13 mouse cellular contexts compared by ENCODE assay signal in the genomic region with DNA sequence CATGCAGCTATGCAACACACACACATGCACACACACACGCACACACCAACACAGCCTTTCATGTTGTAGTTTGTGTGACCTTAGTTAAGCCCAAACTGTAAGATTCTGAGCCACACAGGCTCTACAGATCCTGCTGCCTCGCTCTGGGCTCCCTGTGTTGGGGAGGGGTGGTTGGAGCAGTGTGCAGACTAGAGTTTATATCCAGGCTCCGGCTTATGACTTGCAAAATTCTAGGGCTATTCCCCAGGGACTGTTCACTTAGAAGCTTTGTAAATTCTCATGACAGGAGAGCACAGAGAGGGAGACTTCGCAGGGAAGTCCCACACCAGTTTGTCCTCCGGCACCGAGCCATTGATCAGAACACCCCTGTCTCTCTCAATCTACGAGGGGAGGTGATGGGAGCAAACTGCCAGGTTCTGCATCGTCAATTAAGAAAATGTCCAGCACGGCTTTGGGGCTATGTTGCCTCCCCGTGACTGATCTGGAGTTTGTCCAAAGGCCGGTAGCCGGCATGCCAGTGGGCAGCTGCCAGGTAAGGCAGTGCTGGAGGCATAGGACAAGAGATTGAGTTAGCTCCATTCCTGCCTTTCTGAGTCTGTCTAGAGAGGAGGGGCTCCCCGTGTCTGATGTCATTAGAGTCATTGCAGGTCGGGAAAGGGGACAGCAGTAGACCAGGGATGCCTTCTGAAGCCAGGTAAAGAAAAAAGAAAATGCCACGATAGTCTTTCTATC. TPM values are rescaled to one million over a fixed set of nuclear protein-coding genes. Genes with fewer than 3 reads are reported as not detected.
DNase-seq lines count a peak whose midpoint lies in the region; ATAC-seq and TF ChIP-seq lines count a peak whose summit lies in the region.
"Had no signal": no experiment of that assay in that cellular context is flagged by ENCODE, and none has a peak within 500 bp of the region (broad histone marks: within the 10 kb centered on the region; RNA-seq: fewer than 3 reads in every experiment).

No protein-coding gene starts in this region.

- no peak overlapping the region for H3K9ac ChIP-seq in forebrain, embryonic 13.5 days
- no peak overlapping the region for H3K9ac ChIP-seq in midbrain, embryonic 14.5 days (replicated peaks; ENCODE audit: low read length)
- H3K9ac ChIP-seq: liver, embryonic 14.5 days had no signal

- peak overlapping the region; percentile 12; the same call in 1 of the 2 replicates for H3K27ac ChIP-seq in forebrain, embryonic 10.5 days
- H3K27ac ChIP-seq in forebrain, embryonic 13.5 days: no peak overlapping the region
- H3K27ac ChIP-seq in cerebellum, adult 2 months (ENCODE audit: insufficient read depth, low read length): no peak overlapping the region
- H3K27ac ChIP-seq in midbrain, embryonic 14.5 days (replicated peaks; ENCODE audit: low read depth, low read length): no peak overlapping the region
- H3K27ac ChIP-seq: liver, embryonic 14.5 days had no signal

- H3K4me3 ChIP-seq in forebrain, embryonic 10.5 days: no peak overlapping the region
- H3K4me3 ChIP-seq in forebrain, embryonic 13.5 days: no peak overlapping the region
- H3K4me3 ChIP-seq in cerebellum, adult 2 months (replicated peaks; ENCODE audit: insufficient read depth, low read depth, low read length): peak overlapping the region; percentile 23
- no peak overlapping the region for H3K4me3 ChIP-seq in midbrain, embryonic 14.5 days (replicated peaks; ENCODE audit: low read depth, low read length)
- H3K4me3 ChIP-seq: myocyte had no signal

- ATAC-seq in forebrain, embryonic 13.5 days: no peak
- peak; percentile 53; the same call in 1 of the 2 replicates for ATAC-seq in midbrain, embryonic 14.5 days (ENCODE audit: low FRiP score, low TSS enrichment)

- peaks cover 3% of the 10 kb centered on the region for H3K36me3 ChIP-seq in forebrain, embryonic 10.5 days (replicated peaks)
- H3K36me3 ChIP-seq in forebrain, embryonic 13.5 days (ENCODE audit: poor library complexity, severe bottlenecking): no peaks in the 10 kb centered on the region; the same call in 1 of the 2 replicates
- no peaks in the 10 kb centered on the region for H3K36me3 ChIP-seq in midbrain, embryonic 14.5 days (ENCODE audit: control insufficient read depth, insufficient read depth, low read length)

- no peak for TF ChIP-seq POLR2A in cerebellum, adult 2 months (IDR thresholded peaks at IDR 0.05; ENCODE audit: borderline replicate concordance, insufficient read depth, low read length)

- no peak for TF ChIP-seq CTCF in cerebellum, adult 2 months (IDR thresholded peaks at IDR 0.05; ENCODE audit: borderline replicate concordance, insufficient read depth, low read depth, low read length)

- peaks cover 56% of the 10 kb centered on the region for H3K4me1 ChIP-seq in forebrain, embryonic 10.5 days
- peaks cover 53% of the 10 kb centered on the region for H3K4me1 ChIP-seq in forebrain, embryonic 13.5 days
- H3K4me1 ChIP-seq in cerebellum, adult 2 months (ENCODE audit: control insufficient read depth, insufficient read depth, low read length): peaks cover 41% of the 10 kb centered on the region
- peaks cover 18% of the 10 kb centered on the region for H3K4me1 ChIP-seq in midbrain, embryonic 14.5 days (ENCODE audit: control insufficient read depth, insufficient read depth, low read length)

- no peaks in the 10 kb centered on the region for H3K27me3 ChIP-seq in forebrain, embryonic 10.5 days (ENCODE audit: poor library complexity, severe bottlenecking)
- H3K27me3 ChIP-seq in forebrain, embryonic 13.5 days: no peaks in the 10 kb centered on the region
- no peaks in the 10 kb centered on the region for H3K27me3 ChIP-seq in cerebellum, adult 2 months (ENCODE audit: control insufficient read depth, insufficient read depth, low read length)
- H3K27me3 ChIP-seq in midbrain, embryonic 14.5 days (ENCODE audit: control insufficient read depth, insufficient read depth, low read length): no peaks in the 10 kb centered on the region

- WGBS in forebrain, embryonic 10.5 days: 85% methylated on average over 15 of the region's 15 CpGs
- 75% methylated on average over 15 of the region's 15 CpGs for WGBS in forebrain, embryonic 13.5 days
- WGBS in cerebellum, adult 2 months: 24% methylated on average over 15 of the region's 15 CpGs
- 52% methylated on average over 15 of the region's 15 CpGs for WGBS in midbrain, embryonic 14.5 days

- no peak for DNase-seq in forebrain, embryonic 10.5 days (ENCODE audit: extremely low spot score, low spot score)
- peak; percentile 24 for DNase-seq in left cerebral cortex, postnatal 4 days
- no peak for DNase-seq in left cerebral cortex, adult 9 months (ENCODE audit: low spot score in 2 of 2)
- peak; percentile 69 to 73 for DNase-seq in cerebellum, adult 2 months
- peak; percentile 69 for DNase-seq in midbrain, embryonic 14.5 days
- DNase-seq in frontal cortex, postnatal 10 days (ENCODE audit: low spot score in 2 of 2): no peak
- no peak for DNase-seq in right cerebral cortex, adult 18-20 months
- DNase-seq: adrenal gland, postnatal 25 days; B cell, adult 2 months; layer of hippocampus, postnatal 36 days had no signal

- no peaks in the 10 kb centered on the region for H3K9me3 ChIP-seq in forebrain, embryonic 10.5 days
- H3K9me3 ChIP-seq in forebrain, embryonic 13.5 days (replicated peaks): no peaks in the 10 kb centered on the region
- no peaks in the 10 kb centered on the region for H3K9me3 ChIP-seq in midbrain, embryonic 14.5 days (ENCODE audit: control insufficient read depth, low read length)

- no peak overlapping the region for H3K4me2 ChIP-seq in forebrain, embryonic 13.5 days
- no peak overlapping the region for H3K4me2 ChIP-seq in midbrain, embryonic 14.5 days (ENCODE audit: low read length)

- intact Hi-C loops in left cerebral cortex, postnatal 4 days (cut with DNase I): no loop called here

RNA-seq across cellular contexts. Expression of a gene that starts 54.6 kb away (rescaled TPM):
- polyA plus RNA-seq in forebrain, embryonic 10.5 days (2016; fragmentation: Nextera tagmentation; extraction: Ambion mirVana): 30.5 and 31.5 TPM in 2 replicates
- 39.7 and 42.0 TPM in 2 replicates for polyA plus RNA-seq in forebrain, embryonic 13.5 days (2015; fragmentation: Nextera tagmentation; extraction: Ambion mirVana)
- 10 to 100 TPM; 32.5 to 37.6 TPM for total RNA-seq in left cerebral cortex, postnatal 4 days (2021)
- 38.5 and 40.0 TPM in 2 replicates for polyA plus RNA-seq in cerebellum, adult 2 months (2012; rRNA removed)
- polyA plus RNA-seq in midbrain, embryonic 14.5 days (2014; fragmentation: Nextera tagmentation; extraction: Ambion mirVana): 34.9 and 38.0 TPM in 2 replicates
- polyA plus RNA-seq: liver, embryonic 14.5 days; myocyte had no signal

Comparison
In these comparisons a context has a peak if more than half of its experiments do, and no peak if none do; other contexts are left out.
1. DNase-seq: peak in left cerebral cortex, postnatal 4 days (single experiment), cerebellum, adult 2 months (2 of 2) and midbrain, embryonic 14.5 days (single experiment); none in forebrain, embryonic 10.5 days (single experiment), left cerebral cortex, adult 9 months (0 of 2), frontal cortex, postnatal 10 days (0 of 2) and right cerebral cortex, adult 18-20 months (single experiment).